Mouse (Mus musculus) megakaryocyte-erythroid progenitor cell, adult 5-6 weeks (primary cell): ENCODE data around the gene Zfp943. TPM values are rescaled to one million over a fixed set of nuclear protein-coding genes. Genes with fewer than 3 reads are reported as not detected.
"Not testable (repeated sequence)": the region's sequence is repeated elsewhere in the genome, so short reads cannot be mapped to it uniquely, and the experiment has no call there.

Source experiments
- ATAC-seq: replicated peaks from 2 replicates; pipeline ENCODE4 v1.8.0; 2016; ENCODE audit warnings: mild to moderate bottlenecking, inconsistent platforms; ENCODE audit not compliant: severe bottlenecking, poor library complexity, low FRiP score, low TSS enrichment
- total RNA-seq, 2 experiments: library from RNA; stranded (forward) in 1 of 2; stranded (reverse) in 1 of 2; fragments of 200-1000, 215-1000 nt in 1 of 2; fragments of >200 nt in 1 of 2; fragmentation: Nextera tagmentation in 1 of 2; gene quantifications; 2 replicates each; pipeline ENCODE4 v1.2.3; 2014 to 2017

Zfp943 gene
- 12.4 and 18.7 TPM in 2 replicates for total RNA-seq (2014; fragmentation: Nextera tagmentation)
- 14.7 and 18.8 TPM in 2 replicates for total RNA-seq (2017)

- peak; percentile 96 for ATAC-seq
Measured at GRCm38 (mm10) chr17:21962107-21962907, at the start of gene Zfp943, which contains the start of gene Zfp942. Gene Zfp943, plus strand, starts transcription at chr17:21962552. Gene Zfp942, minus strand, starts transcription at chr17:21962464.

- ATAC-seq: 0 out of 2 replicates have a peak, but pooled peaks have one; percentile 5
Measured at GRCm38 (mm10) chr17:21963302-21963701, 950 bp downstream of the Zfp943 start.

GRCm38 (mm10) chr17:22035594-22035993 lies 73.2 kb downstream of the Zfp943 start:
- ATAC-seq: not testable (repeated sequence)

- ATAC-seq: no peak
Measured at GRCm38 (mm10) chr17:22049403-22049802, 87.1 kb downstream of the Zfp943 start.

GRCm38 (mm10) chr17:22053211-22053610 lies 90.9 kb downstream of the Zfp943 start:
- no peak for ATAC-seq

- ATAC-seq: peak; percentile 77
Measured at GRCm38 (mm10) chr17:22081031-22081631, 118.8 kb downstream of the Zfp943 start.

GRCm38 (mm10) chr17:22083224-22083623 lies 120.9 kb downstream of the Zfp943 start:
- ATAC-seq: peak; percentile 78

- no peak for ATAC-seq
Measured at GRCm38 (mm10) chr17:22118770-22119169, 156.4 kb downstream of the Zfp943 start.

Other genes with a start within 250 kb of the Zfp943 start
- 4.5 and 6.3 TPM in 2 replicates for gene Zfp229, start 231.8 kb upstream of the Zfp943 start, total RNA-seq (2014; fragmentation: Nextera tagmentation)
- 3.8 and 10.1 TPM in 2 replicates for gene Zfp229, start 231.8 kb upstream of the Zfp943 start, total RNA-seq (2017)
- gene Zfp820, start 116.8 kb upstream of the Zfp943 start, total RNA-seq (2014; fragmentation: Nextera tagmentation): 3.6 and 4.0 TPM in 2 replicates
- gene Zfp820, start 116.8 kb upstream of the Zfp943 start, total RNA-seq (2017): 6.1 and 9.2 TPM in 2 replicates
- gene Zfp995, start 52.6 kb upstream of the Zfp943 start, total RNA-seq (2014; fragmentation: Nextera tagmentation): 3.8 TPM in 1 of 2 replicates, not detected in the other
- gene Zfp995, start 52.6 kb upstream of the Zfp943 start, total RNA-seq (2017): 0.46 and 0.75 TPM in 2 replicates
- 15.5 and 22.4 TPM in 2 replicates for gene Zfp942, start 88 bp upstream of the Zfp943 start, total RNA-seq (2014; fragmentation: Nextera tagmentation)
- 19.7 and 29.9 TPM in 2 replicates for gene Zfp942, start 88 bp upstream of the Zfp943 start, total RNA-seq (2017)
- gene Zfp947, start 203.6 kb downstream of the Zfp943 start, total RNA-seq (2014; fragmentation: Nextera tagmentation): 1.4 and 2.1 TPM in 2 replicates
- gene Zfp947, start 203.6 kb downstream of the Zfp943 start, total RNA-seq (2017): 2.5 and 3.1 TPM in 2 replicates